3 mouse cellular contexts compared by ENCODE assay signal in genomic region chr11:102975966-102976365, GRCm38 (mm10). TPM values are rescaled to one million over a fixed set of nuclear protein-coding genes. Genes with fewer than 3 reads are reported as not detected.
"Had no signal": no experiment of that assay in that cellular context is flagged by ENCODE, and none has a peak within 500 bp of the region (broad histone marks: within the 10 kb centered on the region; RNA-seq: fewer than 3 reads in every experiment).

No protein-coding gene starts in this region.

RNA-seq across cellular contexts. Expression of gene C1ql1, which starts 29.5 kb away (rescaled TPM):
- total RNA-seq: monocyte, adult 5-6 weeks; neutrophil, adult 5-6 weeks had no signal

RNA-seq across cellular contexts. Expression of gene Kif18b, which starts 51.0 kb away (rescaled TPM):
- total RNA-seq: left cerebral cortex, adult 2 months; monocyte, adult 5-6 weeks; neutrophil, adult 5-6 weeks had no signal
